Comparison of ENCODE assay signal across 6 mouse cellular contexts in genomic region chr4:3494123-3494681, GRCm38 (mm10).
DNase-seq lines count a peak whose midpoint lies in the region; ATAC-seq and TF ChIP-seq lines count a peak whose summit lies in the region.
"Not testable (repeated sequence)": the region's sequence is repeated elsewhere in the genome, so short reads cannot be mapped to it uniquely, and the experiment has no call there.

No protein-coding gene starts in this region.

- not testable (repeated sequence) for H3K9ac ChIP-seq in liver, embryonic 13.5 days; liver, postnatal 0 days (replicated peaks)

- not testable (repeated sequence) for H3K36me3 ChIP-seq in liver, embryonic 13.5 days; liver, postnatal 0 days (replicated peaks; ENCODE audit: insufficient read depth, low read length)

- H3K27me3 ChIP-seq in liver, embryonic 13.5 days; liver, postnatal 0 days (ENCODE audit: insufficient read depth, low read length): not testable (repeated sequence)

- TF ChIP-seq EP300 in liver, postnatal 0 days (IDR thresholded peaks at IDR 0.05; ENCODE audit: low read depth) = not testable (repeated sequence)

- peak; percentile 73 for ATAC-seq in granulocyte monocyte progenitor cell, adult 5-6 weeks (replicated peaks; ENCODE audit: poor library complexity, severe bottlenecking)
- 0 out of 2 replicates have a peak, but pooled peaks have one; percentile 21 for ATAC-seq in liver, embryonic 13.5 days (ENCODE audit: low read depth)
- ATAC-seq in liver, postnatal 0 days = peak; percentile 53
- ATAC-seq in megakaryocyte, adult 5-6 weeks (ENCODE audit: poor library complexity, severe bottlenecking) = peak; percentile 70
- peak; percentile 22; the same call in 1 of the 2 replicates for ATAC-seq in neutrophil, adult 5-6 weeks (ENCODE audit: extremely low read depth, insufficient number of reproducible peaks, low FRiP score, poor library complexity, severe bottlenecking)

- DNase-seq in liver, embryonic 13.5 days; liver, postnatal 0 days: not testable (repeated sequence)

- H3K4me1 ChIP-seq in bone marrow macrophage, adult 2 months (ENCODE audit: control insufficient read depth, insufficient read depth, low read length); liver, embryonic 13.5 days (replicated peaks); liver, postnatal 0 days (ENCODE audit: insufficient read depth): not testable (repeated sequence)

- peak overlapping the region; percentile 61 for H3K27ac ChIP-seq in bone marrow macrophage, adult 2 months (ENCODE audit: insufficient read depth, low read depth, low read length)
- not testable (repeated sequence) for H3K27ac ChIP-seq in liver, embryonic 13.5 days; liver, postnatal 0 days (ENCODE audit: low read depth)

- TF ChIP-seq CTCF in bone marrow macrophage, adult 2 months (IDR thresholded peaks at IDR 0.05; ENCODE audit: low read depth, low read length); liver, postnatal 0 days (IDR thresholded peaks at IDR 0.05; ENCODE audit: low read depth): not testable (repeated sequence)

- TF ChIP-seq POLR2A in bone marrow macrophage, adult 2 months (IDR thresholded peaks at IDR 0.05; ENCODE audit: borderline replicate concordance, low read depth, low read length) = not testable (repeated sequence)

- H3K4me2 ChIP-seq in liver, embryonic 13.5 days; liver, postnatal 0 days (ENCODE audit: low read depth, low read length): not testable (repeated sequence)

- not testable (repeated sequence) for H3K4me3 ChIP-seq in bone marrow macrophage, adult 2 months (ENCODE audit: insufficient read depth, low read length); liver, embryonic 13.5 days (replicated peaks); liver, postnatal 0 days (ENCODE audit: low read depth, low read length)

- no CpG with 5 or more reads among the region's 5 CpGs for WGBS in liver, embryonic 13.5 days (ENCODE audit: insufficient replicate concordance)
- no CpG with 5 or more reads among the region's 5 CpGs for WGBS in liver, postnatal 0 days (ENCODE audit: insufficient replicate concordance)

- not testable (repeated sequence) for H3K9me3 ChIP-seq in liver, embryonic 13.5 days (replicated peaks); liver, postnatal 0 days (ENCODE audit: low read length)

Comparison
In these comparisons a context has a peak if more than half of its experiments do, and no peak if none do; other contexts are left out.
1. ATAC-seq: peak in every context shown above with its lines; median percentile 73 in granulocyte monocyte progenitor cell, adult 5-6 weeks; 70 in megakaryocyte, adult 5-6 weeks; 53 in liver, postnatal 0 days; 22 in neutrophil, adult 5-6 weeks; 21 in liver, embryonic 13.5 days.